Mouse (Mus musculus) bone marrow macrophage, adult 2 months (primary cell): ENCODE measurements at regions not wholly inside any gene's neighbourhood (a gene's known extent, or its start where the extent isn't known, plus 50 kb on each side); places are given as distances from the start of the nearest gene placed in this dataset.

Experiments used
- CTCF ChIP-seq: IDR thresholded peaks from 2 replicates; pipeline ENCODE4 v1.5.1; 2012; ENCODE audit warnings: low read depth, mild to moderate bottlenecking, low read length, moderate library complexity
- POLR2A ChIP-seq: IDR thresholded peaks from 2 replicates; pipeline ENCODE4 v1.6.1; 2012; ENCODE audit warnings: mild to moderate bottlenecking, low read depth, low read length, borderline replicate concordance

GRCm38 (mm10) chr13:107246956-107247751, 225.2 kb upstream of the Kif2a start:
- TF ChIP-seq CTCF (no peak), POLR2A (no peak)
